Mouse (Mus musculus): Measurements from ENCODE around the gene Tenm4. TPM values are rescaled to one million over a fixed set of nuclear protein-coding genes. Genes with fewer than 3 reads are reported as not detected.

Gene Tenm4
- total and polyA plus RNA-seq, 3 experiments = 9.2 to 15.2 TPM; not detected in 1

DNA sequence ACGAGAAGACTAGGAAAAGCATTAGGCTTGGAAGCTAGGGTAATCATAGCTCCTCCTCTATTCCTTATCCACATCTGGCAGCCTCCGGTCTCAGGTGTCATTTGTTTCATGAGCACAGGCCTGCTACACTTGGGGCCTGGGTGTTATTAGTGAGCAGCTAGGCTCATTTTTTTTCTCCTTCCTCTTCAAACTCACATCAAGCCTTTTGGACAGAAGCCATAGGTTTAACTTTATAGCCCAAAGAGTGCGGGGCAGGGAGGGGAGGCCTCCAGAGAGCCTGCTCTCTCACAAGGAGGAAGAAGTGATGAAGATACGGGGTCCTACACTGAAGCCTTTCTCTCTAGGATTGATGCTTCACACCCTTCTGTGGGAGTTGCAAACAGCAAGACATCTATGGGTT lies 538.8 kb downstream of the Tenm4 start:
- no peaks in the 10 kb centered on the region for H3K27me3 ChIP-seq (ENCODE audit: control insufficient read depth in 1 of 2, insufficient read depth in 2 of 2, low read length in 2 of 2)
- peaks cover 17 to 69% of the 10 kb centered on the region in 2 experiments for H3K4me1 ChIP-seq (ENCODE audit: control insufficient read depth in 1 of 2, insufficient read depth in 2 of 2, low read length in 2 of 2)
- peaks cover 0 to 36% of the 10 kb centered on the region in 2 experiments; a peak in 2 of 4 replicates for H3K36me3 ChIP-seq (ENCODE audit: control insufficient read depth in 1 of 2, insufficient read depth in 2 of 2, low read length in 2 of 2)
- H3K27ac ChIP-seq (ENCODE audit: control insufficient read depth, low read depth, low read length) = peak overlapping the region; percentile 31
- no peaks in the 10 kb centered on the region; the same call in 1 of the 2 replicates for H3K79me2 ChIP-seq (ENCODE audit: control insufficient read depth, insufficient read depth, low read length, poor library complexity)
- no peak overlapping the region for H3K9ac ChIP-seq (ENCODE audit: control insufficient read depth, low read depth, low read length, poor library complexity, severe bottlenecking)
- DNase-seq (ENCODE audit: low read depth, low spot score) = peak; percentile 57
- H3K4me3 ChIP-seq (ENCODE audit: control insufficient read depth in 1 of 2, insufficient read depth in 1 of 2, low read depth in 2 of 2, low read length in 2 of 2) = no peak overlapping the region
- TF ChIP-seq TAL1 (IDR thresholded peaks at IDR 0.05; ENCODE audit: low read length) (peak; percentile 30; the same call in 1 of the 2 replicates), ZNF384 (IDR thresholded peaks at IDR 0.05; ENCODE audit: low read depth, low read length) (peak; percentile 82), USF1 (IDR thresholded peaks at IDR 0.05; ENCODE audit: low read depth, low read length) (no peak)
- no peaks in the 10 kb centered on the region for H3K9me3 ChIP-seq (replicated peaks; ENCODE audit: insufficient read depth, low read length)

DNA sequence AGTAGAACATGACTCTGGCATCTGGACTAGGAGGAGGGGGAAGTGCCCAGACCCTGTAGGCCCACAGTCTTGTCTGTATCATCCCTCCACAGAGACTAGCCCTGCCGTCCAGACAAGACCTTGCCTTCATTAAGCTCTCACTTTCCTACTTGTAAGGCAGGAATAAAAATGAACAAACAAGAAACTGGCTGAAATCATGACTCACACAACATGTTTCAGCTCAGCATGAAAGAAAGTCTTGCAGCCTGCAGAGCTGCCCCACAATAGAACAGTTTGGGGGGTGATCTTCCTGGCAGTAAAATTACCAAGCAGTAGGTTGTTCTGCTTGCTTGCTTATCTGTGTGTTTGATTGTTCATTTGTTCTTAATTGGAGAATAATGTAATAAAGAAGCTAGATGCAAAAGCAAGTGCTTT lies 539.6 kb downstream of the Tenm4 start:
- H3K36me3 ChIP-seq (ENCODE audit: control insufficient read depth in 1 of 2, insufficient read depth in 2 of 2, low read length in 2 of 2) = peaks cover 0 to 32% of the 10 kb centered on the region in 2 experiments; a peak in 2 of 4 replicates
- H3K27me3 ChIP-seq (ENCODE audit: control insufficient read depth in 1 of 2, insufficient read depth in 2 of 2, low read length in 2 of 2) = no peaks in the 10 kb centered on the region
- peaks cover 14 to 65% of the 10 kb centered on the region in 2 experiments for H3K4me1 ChIP-seq (ENCODE audit: control insufficient read depth in 1 of 2, insufficient read depth in 2 of 2, low read length in 2 of 2)
- H3K9me3 ChIP-seq (replicated peaks; ENCODE audit: insufficient read depth, low read length) = no peaks in the 10 kb centered on the region
- H3K27ac ChIP-seq (ENCODE audit: control insufficient read depth, low read depth, low read length) = no peak overlapping the region
- no peak for DNase-seq (ENCODE audit: low read depth, low spot score)
- no peak overlapping the region for H3K4me3 ChIP-seq (ENCODE audit: control insufficient read depth in 1 of 2, insufficient read depth in 1 of 2, low read depth in 2 of 2, low read length in 2 of 2)
- H3K79me2 ChIP-seq (ENCODE audit: control insufficient read depth, insufficient read depth, low read length, poor library complexity) = no peaks in the 10 kb centered on the region
- H3K9ac ChIP-seq (ENCODE audit: control insufficient read depth, low read depth, low read length, poor library complexity, severe bottlenecking) = no peak overlapping the region
- TF ChIP-seq ETS1 (IDR thresholded peaks at IDR 0.05; ENCODE audit: low read depth, low read length) = no peak

DNA sequence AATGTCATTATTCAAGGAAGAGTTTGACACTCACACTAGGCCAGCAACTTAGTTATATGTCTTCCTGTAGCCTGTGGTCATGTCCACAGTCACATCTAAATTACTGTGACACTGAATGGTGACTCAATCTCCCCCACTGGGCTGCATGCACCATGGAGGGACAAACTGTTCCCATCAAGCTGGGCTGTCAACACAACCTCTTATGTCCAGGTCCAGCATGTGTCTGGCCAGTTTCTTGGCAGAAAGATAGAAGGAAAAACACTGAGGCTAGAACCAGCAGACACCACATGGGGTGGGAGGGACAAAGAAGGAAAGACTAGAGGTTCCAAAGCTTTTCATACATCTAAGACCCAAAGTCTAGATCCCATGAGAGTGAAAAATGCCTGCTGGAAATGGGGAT lies 541.8 kb downstream of the Tenm4 start:
- DNase-seq (ENCODE audit: low read depth, low spot score) = no peak
- no peak overlapping the region for H3K9ac ChIP-seq (ENCODE audit: control insufficient read depth, low read depth, low read length, poor library complexity, severe bottlenecking)

More for the DNA sequence above, 541.8 kb downstream of the Tenm4 start:
- H3K4me3 ChIP-seq (ENCODE audit: control insufficient read depth in 1 of 2, insufficient read depth in 1 of 2, low read depth in 2 of 2, low read length in 2 of 2) = no peak overlapping the region
- H3K4me1 ChIP-seq (ENCODE audit: control insufficient read depth in 1 of 2, insufficient read depth in 2 of 2, low read length in 2 of 2) = peaks cover 4 to 45% of the 10 kb centered on the region in 2 experiments
- peaks cover 0 to 18% of the 10 kb centered on the region in 2 experiments; a peak in 2 of 4 replicates for H3K36me3 ChIP-seq (ENCODE audit: control insufficient read depth in 1 of 2, insufficient read depth in 2 of 2, low read length in 2 of 2)
- no peaks in the 10 kb centered on the region for H3K79me2 ChIP-seq (ENCODE audit: control insufficient read depth, insufficient read depth, low read length, poor library complexity)
- H3K27ac ChIP-seq (ENCODE audit: control insufficient read depth, low read depth, low read length) = no peak overlapping the region
- no peaks in the 10 kb centered on the region for H3K9me3 ChIP-seq (replicated peaks; ENCODE audit: insufficient read depth, low read length)
- H3K27me3 ChIP-seq (ENCODE audit: control insufficient read depth in 1 of 2, insufficient read depth in 2 of 2, low read length in 2 of 2) = no peaks in the 10 kb centered on the region
- TF ChIP-seq ZNF384 (IDR thresholded peaks at IDR 0.05; ENCODE audit: low read depth, low read length) (no peak), MAFK (IDR thresholded peaks at IDR 0.05; ENCODE audit: borderline replicate concordance, low read depth, low read length) (no peak), MXI1 (IDR thresholded peaks at IDR 0.05; ENCODE audit: low read depth, low read length) (no peak), SIN3A (IDR thresholded peaks at IDR 0.05; ENCODE audit: low read length) (no peak), TAL1 (IDR thresholded peaks at IDR 0.05; ENCODE audit: low read length) (no peak), HCFC1 (IDR thresholded peaks at IDR 0.05; ENCODE audit: low read depth, low read length) (no peak), TCF12 (IDR thresholded peaks at IDR 0.05; ENCODE audit: low read depth, low read length) (no peak), USF2 (IDR thresholded peaks at IDR 0.05; ENCODE audit: borderline replicate concordance in 1 of 2, insufficient read depth in 1 of 2, low read depth in 1 of 2, low read length in 2 of 2) (no peak), GATA1 (IDR thresholded peaks at IDR 0.05; ENCODE audit: low read depth, low read length) (no peak), ZMIZ1 (IDR thresholded peaks at IDR 0.05; ENCODE audit: low read depth, low read length) (no peak), MYB (IDR thresholded peaks at IDR 0.05; ENCODE audit: low read depth, low read length) (no peak), RCOR1 (IDR thresholded peaks at IDR 0.05; ENCODE audit: low read depth, low read length) (no peak), RAD21 (IDR thresholded peaks at IDR 0.05; ENCODE audit: low read depth, low read length) (no peak), ZC3H11A (IDR thresholded peaks at IDR 0.05; ENCODE audit: low read depth, low read length) (no peak), CHD2 (IDR thresholded peaks at IDR 0.05; ENCODE audit: low read length) (no peak), TBP (IDR thresholded peaks at IDR 0.05; ENCODE audit: low read depth, low read length) (no peak), EP300 (IDR thresholded peaks at IDR 0.05; ENCODE audit: low read depth in 1 of 2, low read length in 2 of 2) (no peak), USF1 (IDR thresholded peaks at IDR 0.05; ENCODE audit: low read depth, low read length) (no peak), JUND (IDR thresholded peaks at IDR 0.05; ENCODE audit: low read depth, low read length) (no peak)
